Mouse (Mus musculus) heart, postnatal 0 days (tissue): ENCODE data around the gene Ctsw. TPM values are rescaled to one million over a fixed set of nuclear protein-coding genes. Genes with fewer than 3 reads are reported as not detected.
"Not testable (repeated sequence)": the region's sequence is repeated elsewhere in the genome, so short reads cannot be mapped to it uniquely, and the experiment has no call there.

Experiments used
- ATAC-seq: fragments of 200-750 bp; cut with Nextera tagmentation; 2 replicates; pipeline ENCODE4 v1.8.0; 2017; ENCODE audit warnings: low read depth, moderate number of reproducible peaks, moderate library complexity; ENCODE audit not compliant: insufficient read depth
- DNase-seq: peaks from one replicate; pipeline ENCODE4 v3.0.0-alpha.2; 2016; ENCODE audit warnings: low spot score
- H3K27ac ChIP-seq: fragments of 300-500 bp; sonication (generic); 2 replicates; pipeline ENCODE4 v1.5.1; 2014; ENCODE audit warnings: low read depth, mild to moderate bottlenecking
- H3K27me3 ChIP-seq: fragments of 300-500 bp; sonication (generic); 2 replicates; pipeline ENCODE4 v1.6.1; 2014; ENCODE audit warnings: low read length, mixed read lengths; ENCODE audit not compliant: control insufficient read depth, insufficient read depth
- H3K36me3 ChIP-seq: fragments of 300-500 bp; sonication (generic); replicated peaks from 2 replicates; pipeline ENCODE4 v1.6.1; 2014; ENCODE audit warnings: low read length, mixed read lengths; ENCODE audit not compliant: control insufficient read depth, insufficient read depth
- H3K4me1 ChIP-seq: fragments of 300-500 bp; sonication (generic); 2 replicates; pipeline ENCODE4 v1.6.1; 2014; ENCODE audit warnings: antibody characterized with exemption; ENCODE audit not compliant: control insufficient read depth, insufficient read depth
- H3K4me2 ChIP-seq: fragments of 300-500 bp; sonication (generic); 2 replicates; pipeline ENCODE4 v1.6.1; 2014; ENCODE audit warnings: low read depth, mild to moderate bottlenecking, low read length, moderate library complexity
- H3K4me3 ChIP-seq: fragments of 300-500 bp; sonication (generic); 2 replicates; pipeline ENCODE4 v1.5.1; 2014; ENCODE audit warnings: low read depth, low read length
- H3K9ac ChIP-seq: fragments of 300-500 bp; sonication (generic); replicated peaks from 2 replicates; pipeline ENCODE4 v1.6.1; 2014; ENCODE audit warnings: low read depth, low read length, mixed read lengths
- H3K9me3 ChIP-seq: fragments of 300-500 bp; sonication (generic); replicated peaks from 2 replicates; pipeline ENCODE4 v1.6.1; 2016; ENCODE audit warnings: low read length; ENCODE audit not compliant: control insufficient read depth
- CTCF ChIP-seq: IDR thresholded peaks from 2 replicates; pipeline ENCODE4 v1.5.1; 2016; ENCODE audit warnings: antibody characterized with exemption, control low read depth, low read depth
- EP300 ChIP-seq: IDR thresholded peaks from 2 replicates; pipeline ENCODE4 v1.6.1; 2016; ENCODE audit warnings: antibody characterized with exemption, low read depth
- WGBS: fragments of 180-500 bp; shearing (Covaris S2); extraction: QIAGEN DNeasy Blood & Tissue Kit; methylation state at CpG from one replicate; pipeline ENCODE4 v1.1.7; 2014; 5-methylcytosine and 5-hydroxymethylcytosine counted together
- polyA plus RNA-seq: library from polyadenylated mRNA; unstranded; fragments of >200 nt; fragmentation: Nextera tagmentation; extraction: Ambion mirVana; gene quantifications from 2 replicates; pipeline ENCODE4 v1.2.1, GENCODE M21; 2015
- total RNA-seq: library from RNA; depleted of rRNA; stranded (reverse); fragments of >200 nt; gene quantifications from 2 replicates; pipeline ENCODE4 v1.2.3, GENCODE M21; 2014; ENCODE audit warnings: low replicate concordance

Ctsw gene
- total and polyA plus RNA-seq, 2 experiments from 2014 or later: 0.42 TPM; not detected in 1

DNA sequence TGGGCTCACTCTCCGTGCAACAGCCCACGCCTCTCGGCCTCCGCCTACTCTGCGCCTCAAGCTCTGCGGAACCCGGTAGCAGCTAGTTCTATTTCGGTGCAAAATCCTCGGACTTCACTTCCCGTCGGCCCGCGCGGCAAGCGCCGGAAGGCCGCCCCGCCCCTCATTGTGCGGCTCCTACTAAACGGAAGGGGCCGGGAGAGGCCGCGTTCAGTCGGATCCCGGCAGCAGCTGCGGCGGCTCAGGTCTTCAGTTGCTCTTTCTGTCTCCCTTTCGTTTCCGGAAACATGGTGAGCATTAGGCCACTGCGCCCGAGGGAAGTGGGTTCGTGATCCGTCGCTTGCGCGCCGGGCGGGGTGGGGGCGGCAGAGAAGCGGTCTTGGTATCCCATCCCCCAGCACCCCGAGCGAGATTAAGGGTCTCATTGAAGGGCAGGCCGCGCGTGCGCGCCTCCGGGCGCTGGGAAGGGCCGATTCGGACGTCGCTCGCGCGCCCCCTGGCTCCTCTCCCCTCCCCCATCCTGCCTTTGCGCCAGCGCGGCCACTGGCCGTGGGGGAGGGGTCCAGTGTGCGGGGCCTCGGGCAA is 22.1 kb upstream of the Ctsw start, which contains the start of gene Cfl1:
Gene Cfl1 (plus strand): TSS at position 143 of the 585 bp plus-strand sequence.
- H3K4me1 ChIP-seq: peaks cover 17% of the 10 kb centered on the region; the same call in 1 of the 2 replicates
- TF ChIP-seq EP300 (peak; percentile 79; the same call in 1 of the 2 replicates), CTCF (no peak; the same call in 1 of the 2 replicates)
- peak within 1 kb of the TSS; percentile 98 for H3K4me3 ChIP-seq
- WGBS: under 1% methylated on average over 61 of the region's 62 CpGs
- peak; percentile 96 for DNase-seq
- peaks cover 40% of the 10 kb centered on the region for H3K36me3 ChIP-seq
- ATAC-seq: peak; percentile 62
- peak within 1 kb of the TSS; percentile 95 for H3K9ac ChIP-seq
- H3K4me2 ChIP-seq: peak within 1 kb of the TSS; percentile 77
- peak within 1 kb of the TSS; percentile 100 for H3K27ac ChIP-seq
- H3K9me3 ChIP-seq: no peaks in the 10 kb centered on the region
- H3K27me3 ChIP-seq: no peaks in the 10 kb centered on the region

DNA sequence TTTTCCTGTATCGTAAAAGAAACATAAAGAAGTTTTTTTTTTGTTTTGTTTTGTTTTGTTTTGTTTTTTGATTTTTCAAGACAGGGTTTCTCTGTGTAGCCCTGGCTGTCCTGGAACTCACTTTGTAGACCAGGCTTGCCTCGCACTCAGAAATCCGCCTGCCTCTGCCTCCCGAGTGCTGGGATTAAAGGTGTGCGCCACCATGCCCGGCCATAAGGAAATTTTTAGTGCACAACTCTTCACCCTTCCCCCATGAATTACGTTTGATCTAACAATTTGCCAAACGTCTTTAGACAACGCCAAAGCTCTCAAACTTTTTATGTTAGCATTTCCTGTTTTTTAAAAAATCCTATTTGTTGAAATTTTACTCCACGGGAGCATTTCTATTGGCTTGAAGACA is 21.4 kb upstream of the Ctsw start:
- H3K4me2 ChIP-seq: peak overlapping the region; percentile 77
- peak overlapping the region; percentile 100 for H3K27ac ChIP-seq
- H3K36me3 ChIP-seq: peaks cover 42% of the 10 kb centered on the region
- not testable (repeated sequence) for H3K9me3 ChIP-seq, H3K9ac ChIP-seq, ATAC-seq, H3K27me3 ChIP-seq, DNase-seq, H3K4me3 ChIP-seq
- H3K4me1 ChIP-seq: peaks cover 17% of the 10 kb centered on the region; the same call in 1 of the 2 replicates
- 42% methylated on average over 10 of the region's 10 CpGs for WGBS

DNA sequence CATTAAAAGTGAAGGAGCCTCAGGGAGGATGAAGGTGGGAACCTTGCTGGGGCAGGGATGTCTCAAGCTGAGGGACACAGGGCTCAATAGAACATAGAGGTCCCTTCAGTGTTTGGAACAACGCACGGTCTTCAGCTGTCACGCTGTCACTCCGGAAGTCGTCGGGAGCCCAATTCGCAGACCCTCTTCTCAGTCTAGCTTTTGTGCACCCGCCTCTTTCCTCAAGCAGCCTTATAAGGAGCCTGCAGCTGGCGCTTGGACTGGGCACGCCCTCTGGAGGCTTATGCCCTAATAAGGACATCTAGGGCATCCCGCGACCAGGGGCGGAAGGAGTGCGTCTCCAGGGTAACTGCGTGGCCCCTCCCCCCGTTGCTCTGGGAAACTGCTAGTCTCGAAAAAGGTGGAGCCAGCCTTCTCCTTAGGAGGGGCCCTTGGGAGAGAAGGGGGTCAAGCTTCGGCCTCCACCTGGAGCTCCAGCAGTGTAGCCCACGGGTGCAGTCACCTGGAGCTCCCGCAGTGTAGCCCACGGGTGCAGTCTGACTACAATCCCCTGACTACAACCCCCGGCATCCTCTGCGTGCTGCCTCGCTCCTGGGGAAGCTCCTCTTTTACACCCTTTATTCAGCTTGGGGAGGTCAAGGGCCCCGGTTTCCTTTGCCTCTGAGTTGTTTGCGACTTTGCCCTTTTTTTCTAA is 20.7 kb upstream of the Ctsw start:
- ATAC-seq (peak; percentile 77), DNase-seq (peak; percentile 98)
- H3K4me1 ChIP-seq: peaks cover 17% of the 10 kb centered on the region; the same call in 1 of the 2 replicates
- under 1% methylated on average over 26 of the region's 26 CpGs for WGBS
- peak overlapping the region; percentile 63 for H3K9ac ChIP-seq
- peaks cover 42% of the 10 kb centered on the region for H3K36me3 ChIP-seq
- H3K27ac ChIP-seq: peak overlapping the region; percentile 100
- peak overlapping the region; percentile 59 for H3K4me3 ChIP-seq
- H3K27me3 ChIP-seq: no peaks in the 10 kb centered on the region
- H3K9me3 ChIP-seq: no peaks in the 10 kb centered on the region
- TF ChIP-seq CTCF (peak; percentile 27), EP300 (peak; percentile 54)
- H3K4me2 ChIP-seq: peak overlapping the region; percentile 72

DNA sequence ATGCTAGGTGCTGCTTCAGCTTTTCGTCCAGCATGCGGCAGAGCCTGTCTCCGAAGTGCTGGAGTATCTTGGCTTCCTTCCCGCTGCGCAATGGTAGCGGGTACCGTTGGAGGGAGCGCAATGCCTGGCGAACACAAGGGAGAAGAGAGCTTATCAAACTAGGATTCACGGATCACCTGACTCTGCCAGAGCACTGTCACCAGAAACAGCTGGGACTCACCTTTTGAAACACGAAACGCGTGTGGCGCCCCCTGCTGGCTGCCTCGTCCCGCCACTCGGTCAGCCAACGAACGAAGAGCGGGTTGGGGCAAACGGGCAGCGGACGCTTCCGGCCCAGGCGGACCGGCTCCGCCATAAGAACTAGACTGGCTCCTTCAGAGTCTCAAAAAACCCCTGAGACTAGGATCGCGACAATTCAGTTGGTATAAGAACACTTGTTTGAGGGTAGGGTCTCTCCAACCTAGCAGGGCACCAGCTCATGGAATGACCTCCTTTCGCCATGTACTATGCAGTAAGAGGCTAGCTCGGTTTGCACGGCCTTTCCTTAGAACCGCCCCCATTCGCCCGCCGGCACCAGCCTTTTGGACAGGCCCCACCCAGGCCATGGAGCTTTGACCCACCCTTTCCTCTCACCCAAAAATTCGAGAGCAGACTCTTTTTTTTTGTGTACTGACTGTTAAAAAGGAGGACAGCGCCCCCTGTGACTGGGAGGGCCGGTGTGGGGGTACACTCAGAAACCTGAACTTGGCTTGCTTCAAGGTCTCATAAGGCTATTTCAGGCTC is 19.7 kb upstream of the Ctsw start, which contains the start of gene Mus81:
Gene Mus81 (minus strand): TSS at position 635 of the 783 bp plus-strand sequence.
- H3K4me1 ChIP-seq: peaks cover 17% of the 10 kb centered on the region; the same call in 1 of the 2 replicates
- peak; percentile 86 for TF ChIP-seq CTCF
- peak; percentile 73 for TF ChIP-seq EP300
- ATAC-seq (peak; percentile 69), DNase-seq (peak; percentile 98)
- peak within 1 kb of the TSS; percentile 63 for H3K9ac ChIP-seq
- peak within 1 kb of the TSS; percentile 59 for H3K4me3 ChIP-seq
- peak within 1 kb of the TSS; percentile 72 for H3K4me2 ChIP-seq
- H3K27ac ChIP-seq: peak within 1 kb of the TSS; percentile 100
- H3K27me3 ChIP-seq: no peaks in the 10 kb centered on the region
- under 1% methylated on average over 39 of the region's 39 CpGs for WGBS
- no peaks in the 10 kb centered on the region for H3K9me3 ChIP-seq
- peaks cover 42% of the 10 kb centered on the region for H3K36me3 ChIP-seq

DNA sequence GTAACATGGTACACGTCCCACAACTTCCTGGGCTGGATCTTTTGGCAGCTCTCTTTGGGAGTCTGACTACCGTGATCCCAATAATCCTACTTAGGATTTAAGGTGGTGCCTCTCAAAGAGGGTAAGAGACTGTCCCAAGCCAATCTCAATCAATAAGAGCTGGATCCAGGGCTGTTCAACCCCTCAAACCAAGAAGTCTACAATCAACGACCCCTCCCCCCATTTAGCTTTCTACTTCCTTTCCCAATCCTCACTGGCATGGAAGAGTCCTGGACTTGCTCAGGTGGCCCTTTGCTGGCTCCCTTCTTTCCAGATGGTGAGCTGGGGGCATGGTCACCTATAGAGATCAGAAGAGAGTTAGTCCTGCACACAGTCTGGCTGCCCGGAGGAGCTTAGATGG is 18.5 kb upstream of the Ctsw start:
- Histone ChIP-seq H3K4me2 (no peak overlapping the region), H3K36me3 (peaks cover 47% of the 10 kb centered on the region), H3K9me3 (no peaks in the 10 kb centered on the region), H3K4me3 (no peak overlapping the region), H3K27ac (no peak overlapping the region), H3K4me1 (peaks cover 13% of the 10 kb centered on the region; the same call in 1 of the 2 replicates), H3K27me3 (no peaks in the 10 kb centered on the region), H3K9ac (no peak overlapping the region)
- WGBS: 80% methylated on average over 4 of the region's 4 CpGs
- TF ChIP-seq EP300: no peak
- no peak for TF ChIP-seq CTCF
- no peak for ATAC-seq
- DNase-seq: no peak
